Mouse (Mus musculus): Measurements from ENCODE around the gene Eif2b5.

Eif2b5 gene

GRCm38 (mm10) chr16:20534617-20535295 lies 36.1 kb downstream of the Eif2b5 start:
- in situ Hi-C loops (cut with MboI, MseI), result no loop called here

- in situ Hi-C loops (cut with MboI, MseI), result no loop called here
Observed at GRCm38 (mm10) chr16:20535296-20536080, 36.9 kb downstream of the Eif2b5 start, which contains the start of gene Ap2m1. TSS of gene Ap2m1 (plus strand) at chr16:20535478.

DNA sequence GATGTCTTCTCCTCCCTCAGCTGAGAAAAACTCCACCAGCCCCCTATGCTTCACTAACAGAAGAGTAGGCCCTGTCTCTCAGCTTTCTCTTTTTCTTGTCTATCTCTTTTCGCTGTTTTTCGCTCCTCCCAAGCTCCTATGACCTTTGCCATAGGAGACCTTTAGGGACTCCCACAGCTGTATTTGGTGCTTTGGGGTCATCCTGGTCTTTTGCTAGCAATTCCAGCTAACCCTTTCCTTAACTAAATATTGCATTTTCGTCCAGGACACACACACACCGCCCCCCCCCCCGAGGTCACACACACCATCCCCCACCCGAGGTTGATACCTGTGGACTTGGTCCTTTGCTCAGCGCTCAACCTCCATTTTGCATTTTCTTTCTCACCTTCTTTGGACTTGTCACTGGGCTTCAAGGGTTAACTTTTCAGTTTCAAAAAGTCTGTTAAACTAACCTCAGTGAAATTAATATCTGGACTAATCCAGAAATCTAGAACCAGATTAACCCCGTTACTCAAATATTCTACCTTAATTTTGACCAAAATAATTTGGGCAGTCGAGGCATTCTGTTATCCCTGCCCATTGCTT lies 37.6 kb downstream of the Eif2b5 start:
- in situ Hi-C loops (cut with MboI, MseI), result no loop called here

DNA sequence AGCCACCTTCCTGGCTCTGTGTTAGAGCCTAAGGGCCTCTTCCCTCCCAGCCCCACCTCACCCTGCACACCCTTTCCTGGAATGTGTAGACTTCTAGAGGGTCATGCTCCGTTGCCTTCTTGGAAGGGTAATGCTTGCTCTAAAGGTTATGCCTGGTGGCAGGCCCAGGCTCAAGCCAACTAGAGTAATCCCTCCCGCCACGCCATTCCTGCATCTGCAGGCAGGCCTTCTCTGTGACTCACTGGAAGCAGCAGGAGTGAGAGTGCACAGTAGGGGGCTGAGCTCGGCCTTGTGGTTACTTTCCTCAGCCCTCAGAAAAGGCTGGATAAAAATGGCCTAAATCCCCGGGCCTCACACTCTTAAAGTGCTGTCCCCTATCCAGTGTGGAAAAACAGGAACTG lies 38.5 kb downstream of the Eif2b5 start:
- in situ Hi-C loops (cut with MboI, MseI), result no loop called here

- in situ Hi-C loops (cut with MboI, MseI), result no loop called here
Observed at GRCm38 (mm10) chr16:20537601-20538320, 39.1 kb downstream of the Eif2b5 start.

GRCm38 (mm10) chr16:20539649-20540048 lies 41.0 kb downstream of the Eif2b5 start:
- in situ Hi-C loops (cut with MboI, MseI), result loop anchor here (10.0 kb wide), 2 partner anchors 135 to 575 kb away; no protein-coding TSS in a partner anchor

DNA sequence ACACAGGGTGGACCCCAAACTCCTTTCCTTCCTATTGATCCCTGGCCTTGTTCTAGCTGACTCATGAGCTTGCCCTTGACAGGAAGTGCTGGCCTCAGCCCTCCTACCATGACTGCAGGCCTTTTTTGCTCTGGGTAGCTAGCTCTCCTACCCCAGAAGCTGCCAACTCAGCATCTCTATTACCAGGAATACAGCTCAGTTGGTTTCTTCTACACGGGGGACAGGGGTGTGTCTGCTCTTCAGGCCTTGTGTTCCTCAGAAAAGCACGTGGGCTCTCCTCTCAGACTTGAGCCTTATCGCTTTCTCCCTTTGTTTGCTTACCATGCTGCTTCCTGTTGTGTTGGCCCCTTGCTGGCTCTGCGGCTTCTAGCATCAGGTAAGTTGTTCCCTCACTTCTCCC lies 41.8 kb downstream of the Eif2b5 start:
- in situ Hi-C loops (cut with MboI, MseI), result loop anchor here (10.0 kb wide), 2 partner anchors 134 to 576 kb away; no protein-coding TSS in a partner anchor

GRCm38 (mm10) chr16:20545696-20546095 lies 47.1 kb downstream of the Eif2b5 start:
- in situ Hi-C loops (cut with MboI, MseI), result loop anchor here (5.0 to 10.0 kb wide), 4 partner anchors 38 to 581 kb away; no protein-coding TSS in a partner anchor

- in situ Hi-C loops (cut with MboI, MseI), result loop anchor here (5.0 to 10.0 kb wide), 4 partner anchors 40 to 583 kb away; no protein-coding TSS in a partner anchor
Observed at GRCm38 (mm10) chr16:20547423-20547822, 48.8 kb downstream of the Eif2b5 start.

- in situ Hi-C loops (cut with MboI, MseI), result loop anchor here (5.0 to 10.0 kb wide), 4 partner anchors 41 to 584 kb away; no protein-coding TSS in a partner anchor
Observed at GRCm38 (mm10) chr16:20548096-20548948, 49.7 kb downstream of the Eif2b5 start, which contains the start of gene Abcf3. TSS of gene Abcf3 (plus strand) at chr16:20548577.

DNA sequence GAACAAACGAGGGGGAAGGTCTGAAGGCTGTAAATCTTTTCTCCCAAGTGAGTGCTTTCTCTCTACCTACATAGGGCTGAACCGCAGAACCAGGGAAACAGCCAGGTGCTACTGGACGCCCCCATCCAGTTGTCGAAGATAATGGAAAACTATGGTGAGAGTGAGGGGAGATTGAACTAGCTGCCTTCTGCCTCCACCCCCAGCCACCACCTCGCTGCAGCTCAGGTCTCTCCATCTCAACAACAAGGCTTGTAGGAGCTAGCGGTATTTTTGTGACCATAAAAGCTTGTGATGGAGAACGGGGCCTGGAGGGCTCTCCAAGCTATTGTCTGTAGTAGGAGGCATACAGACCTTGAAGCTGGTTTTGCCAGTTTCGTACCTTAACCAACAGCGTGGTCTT lies 50.5 kb downstream of the Eif2b5 start:
- in situ Hi-C loops (cut with MboI, MseI), result loop anchor here (5.0 to 10.0 kb wide), 4 partner anchors 42 to 584 kb away; no protein-coding TSS in a partner anchor

DNA sequence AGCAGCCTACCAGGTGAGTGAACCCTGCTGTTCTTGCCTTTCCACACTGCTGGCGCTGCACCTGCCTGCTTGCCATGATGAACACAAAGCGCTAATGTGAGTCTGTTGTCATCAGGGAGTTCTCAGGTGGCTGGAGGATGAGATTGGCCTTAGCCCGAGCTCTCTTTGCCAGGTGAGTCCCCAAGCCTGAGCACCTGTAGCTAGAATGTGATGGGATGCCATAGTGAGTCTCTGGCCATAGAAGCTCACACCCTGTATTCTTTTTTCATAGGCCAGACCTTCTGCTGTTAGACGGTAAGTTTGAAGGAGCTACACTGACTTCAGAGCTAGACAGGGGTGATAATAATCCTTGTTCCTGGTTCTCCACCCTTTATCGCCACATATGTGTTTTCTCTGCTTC lies 53.1 kb downstream of the Eif2b5 start:
- in situ Hi-C loops (cut with MboI, MseI), result no loop called here

DNA sequence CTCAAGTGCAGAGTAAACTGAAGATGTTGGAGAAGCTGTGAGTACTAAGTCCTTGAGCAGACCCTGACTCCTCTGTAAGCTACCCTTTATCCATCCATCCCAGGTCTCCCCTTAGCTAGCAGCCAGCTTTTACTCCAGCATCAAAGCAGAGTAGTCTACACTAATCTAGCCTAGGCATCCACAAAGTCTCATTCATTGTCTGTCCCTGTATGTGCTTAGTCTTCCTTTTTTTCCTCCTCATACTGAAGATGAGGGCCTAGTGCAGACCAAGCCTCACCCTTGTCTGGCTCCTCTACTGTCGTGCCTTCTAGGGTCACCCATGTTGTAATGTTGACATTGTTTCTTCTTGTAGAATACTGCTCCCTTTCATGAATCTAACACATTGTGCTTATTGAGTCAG lies 54.0 kb downstream of the Eif2b5 start:
- in situ Hi-C loops (cut with MboI, MseI), result no loop called here

DNA sequence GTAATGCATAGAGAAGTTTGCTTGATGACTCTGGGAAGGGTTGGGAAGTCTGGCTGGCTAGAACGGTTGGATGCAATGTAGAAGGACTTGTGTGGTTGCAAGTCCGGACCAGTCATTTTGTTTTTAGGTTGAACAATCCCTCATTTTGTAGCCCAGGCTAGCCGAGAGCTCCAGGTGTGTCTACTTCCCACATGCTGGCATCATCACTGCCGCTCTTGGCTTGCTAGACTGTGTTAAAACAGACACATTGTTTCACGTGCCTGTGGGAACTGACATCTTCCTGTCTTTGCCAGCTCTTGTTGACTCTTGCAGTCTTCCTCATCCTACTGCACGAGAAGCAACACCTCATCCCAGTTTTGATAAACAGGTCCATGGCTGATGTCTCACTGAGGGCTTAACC lies 56.4 kb downstream of the Eif2b5 start:
- in situ Hi-C loops (cut with MboI, MseI), result no loop called here

GRCm38 (mm10) chr16:20557381-20557780 lies 58.8 kb downstream of the Eif2b5 start:
- in situ Hi-C loops (cut with MboI, MseI), result no loop called here

Data from T-helper 17 cell (primary cell).